Mouse (Mus musculus) megakaryocyte progenitor cell, adult 5-6 weeks (primary cell): Measurements from ENCODE around the gene Ache. TPM values are rescaled to one million over a fixed set of nuclear protein-coding genes. Genes with fewer than 3 reads are reported as not detected.

Experiments used
- ATAC-seq: replicated peaks from 2 replicates; pipeline ENCODE4 v1.8.0; 2016; ENCODE audit warnings: mild to moderate bottlenecking, moderate TSS enrichment, inconsistent platforms; ENCODE audit not compliant: poor library complexity
- total RNA-seq, 2 experiments: library from RNA; stranded (forward) in 1 of 2; stranded (reverse) in 1 of 2; fragments of 157-497, 149-512 nt in 1 of 2; fragments of 200-1000 nt in 1 of 2; gene quantifications; 2 replicates each; pipeline versions ENCODE4 v1.2.3 to v1.2.4; 2015 to 2017

The Ache gene
- total RNA-seq, 2 experiments from 2014 or later: under 0.01 to 0.67 TPM

- no peak for ATAC-seq
Observed at GRCm38 (mm10) chr5:137295296-137295695, 8.0 kb downstream of the Ache start.

DNA sequence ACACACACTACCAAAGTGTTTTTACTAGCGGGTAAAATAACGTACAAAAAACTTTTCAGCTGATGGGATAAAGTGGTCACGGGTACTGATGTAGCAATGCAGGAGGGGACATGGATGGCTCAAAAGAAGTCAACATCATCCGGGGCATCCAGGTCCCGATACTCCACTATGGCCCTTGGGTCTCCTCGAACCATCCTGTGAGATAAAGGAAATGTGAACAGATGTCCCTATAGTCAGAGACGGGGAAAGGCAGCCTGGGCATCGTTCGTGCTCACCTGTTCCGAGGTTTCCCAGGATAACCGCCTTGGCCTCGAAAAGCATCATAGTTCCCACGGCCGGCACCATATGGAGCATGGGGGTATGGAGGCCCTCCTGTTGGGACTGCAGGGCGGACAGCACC, 8.4 kb downstream of the Ache start:
- ATAC-seq: no peak

DNA sequence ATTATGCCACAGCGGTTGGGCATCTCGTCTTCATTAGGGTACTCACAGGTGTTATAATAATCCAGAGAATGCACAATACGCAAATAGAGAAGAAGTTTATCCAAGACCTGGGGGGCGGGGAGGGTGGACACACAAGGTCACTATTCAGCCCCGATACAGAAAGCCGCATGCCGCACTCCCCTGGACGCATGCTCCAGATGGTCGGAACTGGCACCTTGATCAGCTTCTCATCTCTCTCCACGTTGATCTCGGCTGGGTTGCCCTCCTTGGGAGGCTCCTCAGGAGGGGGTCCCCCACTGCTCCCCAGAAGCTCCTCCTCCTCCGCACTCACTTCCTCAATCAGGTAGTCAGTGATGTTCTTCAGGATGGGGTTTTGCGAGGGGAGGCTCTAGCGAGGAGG, 9.8 kb downstream of the Ache start:
- ATAC-seq: no peak

DNA sequence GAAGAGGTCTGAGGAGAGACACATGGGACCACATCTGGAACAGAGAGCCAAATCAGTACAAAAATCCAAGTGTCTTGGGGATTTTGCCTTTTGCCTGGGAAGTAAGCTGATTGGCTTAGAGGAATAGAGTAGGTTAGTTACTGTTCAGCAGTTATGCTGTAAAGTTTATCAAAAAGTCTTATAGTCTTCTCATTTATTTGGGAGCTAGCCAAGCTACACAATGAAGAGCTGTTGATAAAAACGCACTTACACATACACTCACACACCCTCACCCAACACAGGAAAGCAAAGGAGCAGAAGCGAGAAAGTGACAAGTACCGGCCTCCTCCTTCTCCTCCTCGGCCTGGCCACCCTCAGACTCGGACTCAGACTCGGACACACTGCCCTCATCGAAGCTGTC, 11.9 kb downstream of the Ache start:
- 0 out of 2 replicates have a peak, but pooled peaks have one; percentile 6 for ATAC-seq

DNA sequence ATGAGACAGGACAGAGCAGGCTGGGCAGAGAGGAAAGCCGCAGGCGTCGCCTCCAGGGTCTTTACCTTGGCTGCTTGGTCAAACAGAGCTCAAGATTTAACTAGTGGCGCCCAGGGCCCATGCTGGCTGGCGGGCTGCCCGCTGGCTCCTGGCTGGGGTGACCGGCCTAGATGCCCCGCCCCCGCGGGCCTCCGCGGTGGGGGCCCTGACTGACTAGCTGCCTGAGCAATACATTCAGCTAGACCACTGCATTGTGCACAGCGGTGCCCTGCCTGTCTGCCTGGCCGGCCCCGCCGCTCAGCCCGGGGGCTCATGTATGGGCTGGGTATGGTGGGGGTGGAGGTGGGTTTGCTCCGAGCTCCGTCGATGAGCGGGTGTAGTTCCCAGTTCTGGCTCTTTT, 13.9 kb downstream of the Ache start:
- no peak for ATAC-seq

GRCm38 (mm10) chr5:137303609-137304008, 16.3 kb downstream of the Ache start:
- no peak for ATAC-seq

GRCm38 (mm10) chr5:137304165-137304564, 16.8 kb downstream of the Ache start:
- ATAC-seq: no peak

DNA sequence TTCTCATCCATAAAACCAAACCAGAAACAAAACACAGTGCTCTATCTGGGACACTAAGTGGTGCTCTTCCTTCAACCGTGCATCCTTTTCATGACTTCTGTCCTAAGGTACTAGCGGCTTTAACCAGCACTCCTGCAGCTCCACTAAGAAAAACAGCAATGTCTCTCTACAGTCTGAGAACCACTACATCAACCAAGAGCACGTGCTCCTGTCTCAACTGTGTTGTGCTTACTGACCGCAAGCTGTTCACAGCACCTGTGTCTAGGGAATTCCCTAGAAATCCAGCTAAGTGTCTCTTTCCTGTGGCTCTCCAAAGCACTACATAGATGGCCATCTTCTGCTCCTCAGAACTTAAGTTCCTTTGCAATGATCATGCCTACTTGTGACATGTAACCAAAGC, 17.5 kb downstream of the Ache start:
- no peak for ATAC-seq

GRCm38 (mm10) chr5:137305822-137306221, 18.5 kb downstream of the Ache start:
- peak; percentile 31 for ATAC-seq

- no peak for ATAC-seq
Observed at GRCm38 (mm10) chr5:137306439-137307005, 19.2 kb downstream of the Ache start.

GRCm38 (mm10) chr5:137307071-137307912, 20.0 kb downstream of the Ache start, which contains the start of gene Srrt:
Gene Srrt, minus strand, starts transcription at chr5:137307674.
- peak; percentile 85 for ATAC-seq

DNA sequence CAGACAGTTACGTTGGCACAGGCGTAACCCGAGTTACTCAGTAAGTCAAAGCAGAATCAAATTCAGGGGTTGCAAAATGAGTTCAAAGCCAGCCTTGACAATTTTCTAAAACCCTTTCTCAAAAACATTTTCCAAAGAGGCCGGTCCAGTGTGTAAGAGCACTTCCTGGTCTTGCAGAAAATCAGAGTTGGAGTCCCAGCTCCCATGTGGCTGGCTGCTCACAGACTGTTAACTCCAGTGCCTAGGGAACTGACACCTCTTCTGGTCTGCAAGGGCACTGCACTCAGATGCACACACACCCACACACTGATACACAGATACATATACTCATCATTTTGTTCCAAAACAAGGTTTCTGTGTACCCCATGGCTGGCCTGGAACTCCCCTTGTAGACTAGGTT, 21.0 kb downstream of the Ache start:
- ATAC-seq: no peak

DNA sequence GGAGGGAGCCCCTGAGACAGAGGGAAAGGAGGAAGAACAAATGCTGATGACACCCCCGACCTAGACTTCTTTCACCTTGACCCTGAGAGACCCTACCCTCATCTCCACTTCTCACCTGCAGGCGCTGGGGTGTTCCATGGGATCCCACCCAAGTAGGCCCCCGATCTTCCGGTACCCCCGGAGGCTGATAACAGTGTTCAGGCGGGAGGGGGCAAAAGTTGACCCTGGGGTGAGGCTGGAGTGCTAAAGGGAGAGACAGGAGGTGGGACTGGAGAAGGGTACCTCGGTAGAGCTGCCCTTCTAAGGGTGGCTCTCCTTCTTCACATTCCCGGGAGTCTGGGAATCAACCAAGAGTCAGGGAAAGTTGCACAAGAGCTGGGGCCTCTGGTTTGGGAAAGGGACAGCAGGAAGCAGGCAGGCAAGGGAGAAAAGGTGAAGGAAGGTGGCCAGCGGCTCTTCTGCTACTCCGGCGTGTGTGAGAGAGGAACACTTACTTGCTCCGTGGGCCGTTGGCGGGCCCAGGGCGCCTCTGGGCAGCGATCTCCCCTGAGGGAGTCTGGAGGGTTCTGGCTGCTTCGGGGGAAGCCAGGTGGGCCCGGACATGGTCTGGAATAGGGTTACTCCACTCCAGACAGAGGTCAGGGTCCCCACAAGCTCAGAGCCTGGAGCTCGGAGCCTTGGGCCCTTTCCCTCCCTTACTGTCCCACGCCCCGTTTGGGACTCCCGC, 26.3 kb downstream of the Ache start:
- ATAC-seq: peak; percentile 3

DNA sequence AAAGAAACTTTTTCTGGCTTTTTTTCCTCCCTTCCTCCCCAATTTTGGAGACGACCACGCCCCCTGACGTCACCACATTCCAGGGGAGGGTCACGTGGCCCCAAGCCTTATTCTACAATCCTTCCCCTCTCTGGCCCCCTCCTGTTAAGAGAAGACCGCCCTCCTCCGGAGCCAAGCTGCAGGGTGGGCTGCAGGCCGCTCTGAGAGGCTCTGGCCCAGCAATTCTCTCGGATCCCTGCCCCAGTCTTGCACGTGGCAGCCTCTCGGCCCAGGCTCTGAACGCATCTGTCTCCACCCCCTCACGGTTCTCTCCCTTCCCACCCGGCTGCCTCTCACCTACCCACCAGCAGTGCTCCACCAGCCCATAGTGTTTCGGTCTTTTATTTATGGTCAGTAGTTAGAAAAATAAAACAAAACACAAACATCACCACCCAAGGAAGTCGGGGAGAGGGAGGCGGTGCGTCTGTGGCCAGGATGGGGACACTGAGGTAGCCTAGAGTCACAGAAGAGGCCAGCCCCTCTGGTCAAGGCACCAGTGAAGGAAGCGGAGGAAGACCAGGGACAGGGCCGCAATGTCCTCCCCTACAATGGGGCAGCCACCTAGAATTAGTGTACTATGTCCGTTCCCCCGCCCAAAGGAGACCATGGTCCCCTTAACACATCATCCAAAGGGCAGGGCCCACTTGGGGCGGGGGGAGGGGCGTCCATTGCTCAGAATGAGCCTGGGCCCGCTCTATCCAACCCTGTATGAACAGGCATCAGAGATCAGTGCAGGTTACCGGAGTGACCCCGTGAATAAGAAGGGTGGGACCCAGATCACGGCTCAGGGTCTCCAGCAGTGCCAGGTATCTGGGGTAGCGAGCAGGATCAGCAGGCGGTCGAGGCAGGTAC, 27.1 kb downstream of the Ache start, which contains the start of gene Trip6:
Gene Trip6, minus strand, starts transcription at position 212 of the 891 bp plus-strand sequence.
- peak; percentile 38 for ATAC-seq

GRCm38 (mm10) chr5:137315084-137315903, 28.0 kb downstream of the Ache start:
- peak; percentile 76 for ATAC-seq

GRCm38 (mm10) chr5:137317361-137317760, 30.0 kb downstream of the Ache start:
- ATAC-seq: peak; percentile 14; the same call in 1 of the 2 replicates

- no peak for ATAC-seq
Observed at GRCm38 (mm10) chr5:137318570-137318969, 31.3 kb downstream of the Ache start.

DNA sequence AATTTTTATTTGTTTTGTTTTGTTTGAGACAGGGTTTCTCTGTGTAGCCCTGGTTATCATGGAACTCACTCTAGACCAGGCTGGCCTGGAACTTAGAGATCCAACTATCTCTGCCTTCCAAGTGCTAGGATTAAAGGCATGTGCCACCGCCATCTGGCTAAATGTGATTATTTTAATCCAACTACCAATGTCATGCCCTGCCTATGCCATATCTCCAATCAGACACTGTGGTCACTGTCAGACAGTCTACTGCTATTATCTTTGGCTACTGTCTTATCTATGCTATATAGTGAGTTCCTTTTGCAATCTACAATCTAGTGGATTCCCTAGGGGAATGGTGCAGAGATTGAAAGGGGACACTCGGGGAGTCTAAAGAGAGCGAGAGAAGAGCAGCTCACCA, 33.7 kb downstream of the Ache start:
- peak; percentile 74 for ATAC-seq

DNA sequence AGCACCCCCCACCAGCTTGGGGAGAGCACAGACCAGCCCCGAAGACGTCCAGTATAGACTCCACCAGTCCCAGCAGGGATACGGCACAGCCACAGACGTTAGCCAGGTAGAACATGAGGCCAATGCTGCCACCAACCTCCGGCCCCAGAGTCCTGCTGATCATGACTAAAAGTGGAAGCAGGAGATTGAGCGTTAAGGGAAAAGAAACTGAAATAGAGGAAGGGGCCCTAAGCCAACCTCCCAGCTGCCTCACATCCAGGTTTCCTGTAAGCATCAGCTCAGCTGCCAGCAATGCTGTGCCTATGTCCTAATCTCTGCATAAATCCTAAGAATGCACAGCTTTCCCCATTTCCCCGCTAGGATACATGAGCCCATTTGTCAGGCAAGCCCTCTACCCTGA, 43.6 kb downstream of the Ache start:
- ATAC-seq: peak; percentile 15; the same call in 1 of the 2 replicates
